9 mouse cellular contexts compared by ENCODE assay signal in genomic region chr7:70363351-70363750, GRCm38 (mm10). TPM values are rescaled to one million over a fixed set of nuclear protein-coding genes. Genes with fewer than 3 reads are reported as not detected.
DNase-seq lines count a peak whose midpoint lies in the region; ATAC-seq lines count a peak whose summit lies in the region.
"Had no signal": no experiment of that assay in that cellular context is flagged by ENCODE, and none has a peak within 500 bp of the region (broad histone marks: within the 10 kb centered on the region; RNA-seq: fewer than 3 reads in every experiment).

No protein-coding gene starts in this region.

- ATAC-seq in kidney, embryonic 16.5 days (ENCODE audit: low FRiP score, low TSS enrichment), result no peak
- no peak for ATAC-seq in embryonic facial prominence, embryonic 12.5 days (ENCODE audit: insufficient number of reproducible peaks, insufficient read depth, low FRiP score, low TSS enrichment)
- ATAC-seq in forebrain, embryonic 14.5 days, result no peak
- no peak for ATAC-seq in midbrain, embryonic 13.5 days

- intact Hi-C loops in left cerebral cortex, postnatal 36 days (cut with DNase I), result loop anchor here (5.0 to 10.0 kb wide), 2 partner anchors 1021 to 1049 kb away; no protein-coding TSS in a partner anchor

- H3K4me1 ChIP-seq in kidney, embryonic 16.5 days (ENCODE audit: insufficient read depth, low read length), result peaks cover 5% of the 10 kb centered on the region
- no peaks in the 10 kb centered on the region; the same call in 1 of the 2 replicates for H3K4me1 ChIP-seq in embryonic facial prominence, embryonic 12.5 days
- H3K4me1 ChIP-seq in forebrain, embryonic 14.5 days (ENCODE audit: control insufficient read depth, insufficient read depth, low read length), result no peaks in the 10 kb centered on the region
- H3K4me1 ChIP-seq in midbrain, embryonic 13.5 days (replicated peaks), result peaks cover 10% of the 10 kb centered on the region; the same call in 1 of the 2 replicates
- H3K4me1 ChIP-seq: liver, embryonic 15.5 days had no signal

- H3K9ac ChIP-seq in kidney, embryonic 16.5 days (replicated peaks; ENCODE audit: low read length), result peak overlapping the region; percentile 78
- peak overlapping the region; percentile 48 for H3K9ac ChIP-seq in embryonic facial prominence, embryonic 12.5 days
- H3K9ac ChIP-seq in forebrain, embryonic 14.5 days (ENCODE audit: low read length), result peak overlapping the region; percentile 54
- peak overlapping the region; percentile 59 for H3K9ac ChIP-seq in midbrain, embryonic 13.5 days (replicated peaks)
- H3K9ac ChIP-seq: liver, embryonic 15.5 days had no signal

- H3K27ac ChIP-seq in kidney, embryonic 16.5 days (ENCODE audit: low read length), result peak overlapping the region; percentile 90
- H3K27ac ChIP-seq in embryonic facial prominence, embryonic 12.5 days, result peak overlapping the region; percentile 57; the same call in 1 of the 2 replicates
- peak overlapping the region; percentile 48; the same call in 1 of the 2 replicates for H3K27ac ChIP-seq in forebrain, embryonic 14.5 days (ENCODE audit: low read depth, low read length)
- peak overlapping the region; percentile 74 for H3K27ac ChIP-seq in midbrain, embryonic 13.5 days
- H3K27ac ChIP-seq: liver, embryonic 15.5 days had no signal

- peaks cover 5% of the 10 kb centered on the region for H3K36me3 ChIP-seq in kidney, embryonic 16.5 days (ENCODE audit: insufficient read depth, low read length)
- no peaks in the 10 kb centered on the region for H3K36me3 ChIP-seq in embryonic facial prominence, embryonic 12.5 days
- no peaks in the 10 kb centered on the region for H3K36me3 ChIP-seq in forebrain, embryonic 14.5 days (ENCODE audit: control insufficient read depth, insufficient read depth, low read length)
- no peaks in the 10 kb centered on the region for H3K36me3 ChIP-seq in midbrain, embryonic 13.5 days
- H3K36me3 ChIP-seq: liver, embryonic 15.5 days had no signal

- 19% methylated on average over 4 of the region's 4 CpGs for WGBS in kidney, embryonic 16.5 days
- WGBS in embryonic facial prominence, embryonic 12.5 days, result 21% methylated on average over 4 of the region's 4 CpGs
- 12% methylated on average over 4 of the region's 4 CpGs for WGBS in forebrain, embryonic 14.5 days
- 11% methylated on average over 4 of the region's 4 CpGs for WGBS in midbrain, embryonic 13.5 days

- H3K4me3 ChIP-seq in kidney, embryonic 16.5 days (ENCODE audit: low read length), result peak overlapping the region; percentile 47
- H3K4me3 ChIP-seq in embryonic facial prominence, embryonic 12.5 days, result peak overlapping the region; percentile 22
- H3K4me3 ChIP-seq in forebrain, embryonic 14.5 days (ENCODE audit: low read depth, low read length), result peak overlapping the region; percentile 67
- H3K4me3 ChIP-seq in midbrain, embryonic 13.5 days (replicated peaks), result peak overlapping the region; percentile 29
- H3K4me3 ChIP-seq: liver, embryonic 15.5 days had no signal

- peak overlapping the region; percentile 68 for H3K4me2 ChIP-seq in kidney, embryonic 16.5 days (replicated peaks; ENCODE audit: low read depth, low read length)
- peak overlapping the region; percentile 40 for H3K4me2 ChIP-seq in embryonic facial prominence, embryonic 12.5 days (replicated peaks)
- H3K4me2 ChIP-seq in forebrain, embryonic 14.5 days (ENCODE audit: low read length), result peak overlapping the region; percentile 69
- H3K4me2 ChIP-seq in midbrain, embryonic 13.5 days (replicated peaks), result peak overlapping the region; percentile 46
- H3K4me2 ChIP-seq: liver, embryonic 15.5 days had no signal

- no peak for DNase-seq in kidney, adult 11 months
- DNase-seq in forebrain, embryonic 14.5 days (ENCODE audit: low spot score), result peak; percentile 10
- no peak for DNase-seq in left cerebral cortex, postnatal 36 days (ENCODE audit: low spot score in 2 of 2)
- no peak for DNase-seq in right cerebral cortex, postnatal 25 days

- H3K27me3 ChIP-seq in kidney, embryonic 16.5 days (ENCODE audit: insufficient read depth, low read length), result no peaks in the 10 kb centered on the region
- peaks cover 8% of the 10 kb centered on the region; the same call in 1 of the 2 replicates for H3K27me3 ChIP-seq in embryonic facial prominence, embryonic 12.5 days
- peaks cover 43% of the 10 kb centered on the region for H3K27me3 ChIP-seq in forebrain, embryonic 14.5 days (replicated peaks; ENCODE audit: control insufficient read depth, insufficient read depth, low read length)
- peaks cover 48% of the 10 kb centered on the region for H3K27me3 ChIP-seq in midbrain, embryonic 13.5 days

- H3K9me3 ChIP-seq in kidney, embryonic 16.5 days (ENCODE audit: low read length), result no peaks in the 10 kb centered on the region
- no peaks in the 10 kb centered on the region for H3K9me3 ChIP-seq in embryonic facial prominence, embryonic 12.5 days
- H3K9me3 ChIP-seq in forebrain, embryonic 14.5 days (replicated peaks; ENCODE audit: control insufficient read depth, low read length), result no peaks in the 10 kb centered on the region
- no peaks in the 10 kb centered on the region for H3K9me3 ChIP-seq in midbrain, embryonic 13.5 days
- H3K9me3 ChIP-seq: liver, embryonic 15.5 days had no signal

RNA-seq across cellular contexts. Expression of gene Nr2f2, which starts 3.2 kb away (rescaled TPM):
- 165 and 186 TPM in 2 replicates for polyA plus RNA-seq in kidney, embryonic 16.5 days (2015; fragmentation: Nextera tagmentation; extraction: Ambion mirVana)
- polyA plus RNA-seq in embryonic facial prominence, embryonic 12.5 days (2016; fragmentation: Nextera tagmentation; extraction: Ambion mirVana), result 96.9 and 99.0 TPM in 2 replicates
- 73.7 and 82.5 TPM in 2 replicates for polyA plus RNA-seq in forebrain, embryonic 14.5 days (2014; fragmentation: Nextera tagmentation; extraction: Ambion mirVana)
- 132 and 143 TPM in 2 replicates for polyA plus RNA-seq in midbrain, embryonic 13.5 days (2015; fragmentation: Nextera tagmentation; extraction: Ambion mirVana)
- 10 to 100 TPM; 24.8 to 41.3 TPM for total RNA-seq in left cerebral cortex, postnatal 36 days (2021)
- total RNA-seq: common myeloid progenitor, adult 5-6 weeks had no signal
